25 mouse cellular contexts compared by ENCODE assay signal in genomic region chr3:117152414-117152813, GRCm38 (mm10).
"Had no signal": no experiment of that assay in that cellular context is flagged by ENCODE, and none has a peak within 500 bp of the region (broad histone marks: within the 10 kb centered on the region; RNA-seq: fewer than 3 reads in every experiment).

No protein-coding gene starts in this region.

- ATAC-seq: intestine, embryonic 16.5 days had no signal

- H3K4me3 ChIP-seq: heart, adult 2 months; heart, embryonic 13.5 days; heart, embryonic 15.5 days; hindbrain, embryonic 13.5 days; hindbrain, embryonic 15.5 days; left cerebral cortex, adult 2 months; limb, embryonic 10.5 days; limb, embryonic 12.5 days; liver, embryonic 13.5 days; liver, embryonic 15.5 days had no signal

- H3K4me1 ChIP-seq: heart, embryonic 15.5 days; hindbrain, embryonic 13.5 days; limb, embryonic 10.5 days; limb, embryonic 12.5 days; liver, embryonic 13.5 days; liver, embryonic 15.5 days had no signal

- H3K36me3 ChIP-seq: heart, embryonic 13.5 days; heart, embryonic 15.5 days; hindbrain, embryonic 13.5 days; hindbrain, embryonic 15.5 days; limb, embryonic 10.5 days; limb, embryonic 12.5 days; liver, embryonic 13.5 days; liver, embryonic 15.5 days had no signal

- H3K9ac ChIP-seq: heart, embryonic 13.5 days; heart, embryonic 15.5 days; hindbrain, embryonic 13.5 days; hindbrain, embryonic 15.5 days; limb, embryonic 12.5 days; liver, embryonic 13.5 days; liver, embryonic 15.5 days had no signal

- H3K9me3 ChIP-seq: heart, embryonic 13.5 days; heart, embryonic 15.5 days; hindbrain, embryonic 13.5 days; hindbrain, embryonic 15.5 days; limb, embryonic 10.5 days; limb, embryonic 12.5 days; liver, embryonic 15.5 days had no signal

- H3K27ac ChIP-seq: heart, adult 2 months; heart, embryonic 13.5 days; heart, embryonic 15.5 days; hindbrain, embryonic 13.5 days; hindbrain, postnatal 0 days; limb, embryonic 10.5 days; limb, embryonic 12.5 days; liver, embryonic 13.5 days; liver, embryonic 15.5 days had no signal

- H3K27me3 ChIP-seq: heart, embryonic 13.5 days; heart, embryonic 15.5 days; hindbrain, embryonic 13.5 days; hindbrain, embryonic 15.5 days; limb, embryonic 12.5 days; liver, embryonic 13.5 days; liver, embryonic 15.5 days had no signal

- H3K4me2 ChIP-seq: heart, embryonic 11.5 days; heart, embryonic 13.5 days; heart, embryonic 15.5 days; hindbrain, embryonic 13.5 days; hindbrain, embryonic 15.5 days; limb, embryonic 12.5 days; liver, embryonic 11.5 days; liver, embryonic 13.5 days; liver, embryonic 15.5 days had no signal

- DNase-seq: gastrocnemius, postnatal 10 days; gastrocnemius, postnatal 25 days; heart, adult 11 months; heart, adult 2 months; heart, postnatal 14 days; heart, postnatal 36 days; kidney, adult 11 months; kidney, adult 2 months; kidney, postnatal 10 days; kidney, postnatal 25 days; kidney, postnatal 4 days; liver; liver, embryonic 13.5 days had no signal
